Mouse (Mus musculus) CD4-positive, CD25-positive, alpha-beta regulatory T cell, adult 4 months (primary cell): ENCODE measurements around the gene Zfp143. TPM values are rescaled to one million over a fixed set of nuclear protein-coding genes. Genes with fewer than 3 reads are reported as not detected.
"Not testable (repeated sequence)": the region's sequence is repeated elsewhere in the genome, so short reads cannot be mapped to it uniquely, and the experiment has no call there.

ENCODE experiments used
- ATAC-seq: one replicate; pipeline ENCODE4 v1.8.0; 2017
- polyA plus RNA-seq, 2 experiments: library from polyadenylated mRNA; unstranded; fragments of 100-300 nt; shearing (Covaris generic); gene quantifications; one replicate each; pipeline ENCODE4 v1.2.1; 2017

The Zfp143 gene
- polyA plus RNA-seq, result 10 to 100 TPM; 42.5 to 50.0 TPM

GRCm38 (mm10) chr7:110061199-110061751 is at the start of gene Zfp143:
Zfp143 (plus strand) TSS chr7:110061217.
- ATAC-seq, result peak; percentile 93

GRCm38 (mm10) chr7:110011417-110011816 is 49.6 kb upstream of the Zfp143 start:
- no peak for ATAC-seq

GRCm38 (mm10) chr7:110014272-110014671 is 46.7 kb upstream of the Zfp143 start:
- no peak for ATAC-seq

GRCm38 (mm10) chr7:110018117-110018630 is 42.8 kb upstream of the Zfp143 start, which contains the start of gene Ipo7:
Ipo7 (plus strand) TSS chr7:110018274.
- ATAC-seq, result peak; percentile 97

GRCm38 (mm10) chr7:110018631-110019482 is 42.2 kb upstream of the Zfp143 start:
- peak; percentile 21 for ATAC-seq

- no peak for ATAC-seq
These were observed 37.5 kb upstream of the Zfp143 start for GRCm38 (mm10) chr7:110023553-110023952.

- ATAC-seq, result no peak
These were observed 34.4 kb upstream of the Zfp143 start for GRCm38 (mm10) chr7:110026594-110026993.

GRCm38 (mm10) chr7:110028826-110029225 is 32.2 kb upstream of the Zfp143 start:
- ATAC-seq, result no peak

GRCm38 (mm10) chr7:110030342-110030741 is 30.7 kb upstream of the Zfp143 start:
- no peak for ATAC-seq

GRCm38 (mm10) chr7:110057723-110058122 is 3.3 kb upstream of the Zfp143 start:
- ATAC-seq, result not testable (repeated sequence)

GRCm38 (mm10) chr7:110059092-110059785 is 1.8 kb upstream of the Zfp143 start:
- ATAC-seq, result no peak

GRCm38 (mm10) chr7:110060106-110060668 is 830 bp upstream of the Zfp143 start:
- ATAC-seq, result no peak

GRCm38 (mm10) chr7:110060669-110061198 is 283 bp upstream of the Zfp143 start:
- peak; percentile 3 for ATAC-seq

- ATAC-seq, result peak; percentile 17
These were observed 796 bp downstream of the Zfp143 start for GRCm38 (mm10) chr7:110061752-110062273.

GRCm38 (mm10) chr7:110063731-110064130 is 2.7 kb downstream of the Zfp143 start:
- ATAC-seq, result no peak

- no peak for ATAC-seq
These were observed 8.1 kb downstream of the Zfp143 start for GRCm38 (mm10) chr7:110069070-110069469.

- ATAC-seq, result no peak
These were observed 17.2 kb downstream of the Zfp143 start for GRCm38 (mm10) chr7:110078168-110078567.

GRCm38 (mm10) chr7:110083386-110084165 is 22.6 kb downstream of the Zfp143 start:
- ATAC-seq, result peak; percentile 83

GRCm38 (mm10) chr7:110085217-110085616 is 24.2 kb downstream of the Zfp143 start:
- ATAC-seq, result no peak

- no peak for ATAC-seq
These were observed 26.9 kb downstream of the Zfp143 start for GRCm38 (mm10) chr7:110087914-110088313.

GRCm38 (mm10) chr7:110091670-110092069 is 30.7 kb downstream of the Zfp143 start:
- no peak for ATAC-seq
